Mouse (Mus musculus): ENCODE measurements around the gene Cask. TPM values are rescaled to one million over a fixed set of nuclear protein-coding genes. Genes with fewer than 3 reads are reported as not detected.

The Cask gene
- 12.5 and 13.6 TPM in 2 replicates for polyA plus RNA-seq (2016; fragmentation: Nextera tagmentation; extraction: Ambion mirVana)

DNA sequence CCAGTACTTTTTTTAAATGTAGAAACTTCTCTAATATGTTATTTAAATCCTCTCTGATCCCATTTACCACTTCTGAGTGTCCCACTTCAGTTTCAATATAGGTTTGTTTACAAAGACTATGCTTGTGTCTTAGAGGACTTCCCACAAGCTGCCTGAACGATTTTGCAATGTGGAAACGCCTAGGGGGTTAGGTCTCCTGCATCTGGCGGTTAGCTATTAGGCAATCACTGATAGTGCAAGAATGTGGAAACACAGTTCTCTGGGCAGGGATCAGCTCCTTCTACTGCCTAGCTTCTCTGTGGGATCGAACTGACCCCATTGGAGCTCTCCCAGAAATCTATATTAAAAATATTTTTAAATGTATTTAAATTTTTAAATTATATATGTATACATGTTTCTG lies at the start of gene Cask:
Gene Cask (minus strand): TSS at position 83 of the 400 bp plus-strand sequence.
- Histone ChIP-seq H3K4me1 (no peaks in the 10 kb centered on the region), H3K4me3 (no peak within 1 kb of the TSS), H3K27ac (replicated peaks) (no peak within 1 kb of the TSS), H3K36me3 (replicated peaks) (no peaks in the 10 kb centered on the region), H3K9me3 (peaks cover 5% of the 10 kb centered on the region; the same call in 1 of the 2 replicates), H3K27me3 (replicated peaks; ENCODE audit: low read depth, poor library complexity, severe bottlenecking) (no peaks in the 10 kb centered on the region)
- WGBS = 49% methylated on average over 4 of the region's 4 CpGs
- no peak for DNase-seq (ENCODE audit: low spot score)

DNA sequence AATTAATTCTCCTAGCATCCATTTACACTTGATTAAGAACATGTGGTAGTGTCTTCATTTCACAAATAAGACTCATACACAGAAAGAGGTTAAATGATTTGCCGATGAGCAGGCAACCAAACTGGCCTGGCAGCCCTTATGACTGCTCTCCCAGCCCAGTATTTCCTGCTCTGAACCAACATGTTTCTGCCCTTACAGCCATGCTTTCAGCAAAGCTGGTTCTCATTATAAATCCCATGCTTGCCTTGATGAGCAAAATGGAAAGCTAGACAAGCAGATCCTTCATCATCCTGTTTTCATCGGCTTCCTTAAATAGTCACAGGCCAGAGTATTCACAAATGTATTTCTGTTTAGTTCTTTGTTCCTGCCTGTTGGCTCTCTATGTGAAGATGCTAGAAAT lies 38.8 kb upstream of the Cask start:
- 46% methylated on average over 2 of the region's 2 CpGs for WGBS
- peak; percentile 30 for DNase-seq (ENCODE audit: low spot score)
- Histone ChIP-seq H3K27ac (replicated peaks) (no peak overlapping the region), H3K9me3 (no peaks in the 10 kb centered on the region), H3K4me3 (no peak overlapping the region), H3K4me1 (no peaks in the 10 kb centered on the region), H3K36me3 (replicated peaks) (no peaks in the 10 kb centered on the region), H3K27me3 (replicated peaks; ENCODE audit: low read depth, poor library complexity, severe bottlenecking) (no peaks in the 10 kb centered on the region)

- WGBS = 87% methylated on average over 1 of the region's 1 CpGs
- Histone ChIP-seq H3K4me3 (no peak overlapping the region), H3K4me1 (no peaks in the 10 kb centered on the region), H3K36me3 (replicated peaks) (no peaks in the 10 kb centered on the region), H3K27ac (replicated peaks) (no peak overlapping the region), H3K27me3 (replicated peaks; ENCODE audit: low read depth, poor library complexity, severe bottlenecking) (no peaks in the 10 kb centered on the region), H3K9me3 (no peaks in the 10 kb centered on the region)
- DNase-seq (ENCODE audit: low spot score) = no peak
Observed at GRCm38 (mm10) chrX:13884348-13884747, 33.2 kb upstream of the Cask start.

DNA sequence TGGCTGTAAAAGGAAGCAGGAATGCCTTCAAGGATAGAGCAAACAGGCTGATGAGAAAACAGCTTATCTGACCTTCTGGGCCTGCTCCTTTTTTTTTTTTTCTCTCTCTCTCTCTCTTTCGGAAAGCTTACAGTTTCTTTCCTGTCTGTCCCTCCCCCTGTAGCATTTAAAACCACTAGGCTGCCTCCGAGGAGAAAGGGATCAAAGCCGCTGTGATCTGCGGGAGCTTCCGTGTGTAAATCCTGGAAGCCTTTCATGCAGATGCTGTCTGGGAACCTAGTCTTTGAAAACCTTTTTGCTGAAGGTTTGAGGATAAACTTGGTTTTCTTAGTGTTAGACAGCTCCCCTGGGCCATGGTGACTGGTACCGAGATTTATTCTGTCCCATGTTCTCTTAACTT lies 30.8 kb upstream of the Cask start:
- Histone ChIP-seq H3K27ac (replicated peaks) (no peak overlapping the region), H3K9me3 (no peaks in the 10 kb centered on the region), H3K4me3 (no peak overlapping the region), H3K4me1 (no peaks in the 10 kb centered on the region), H3K27me3 (replicated peaks; ENCODE audit: low read depth, poor library complexity, severe bottlenecking) (no peaks in the 10 kb centered on the region), H3K36me3 (replicated peaks) (no peaks in the 10 kb centered on the region)
- DNase-seq (ENCODE audit: low spot score) = peak; percentile 11
- 18% methylated on average over 6 of the region's 6 CpGs for WGBS

GRCm38 (mm10) chrX:13860145-13860544 lies 9.0 kb upstream of the Cask start:
- no peak for DNase-seq (ENCODE audit: low spot score)
- 86% methylated on average over 4 of the region's 4 CpGs for WGBS
- no peak overlapping the region for H3K4me3 ChIP-seq
- no peaks in the 10 kb centered on the region for H3K9me3 ChIP-seq
- H3K36me3 ChIP-seq (replicated peaks) = no peaks in the 10 kb centered on the region
- H3K27ac ChIP-seq (replicated peaks) = no peak overlapping the region
- no peaks in the 10 kb centered on the region for H3K4me1 ChIP-seq
- H3K27me3 ChIP-seq (replicated peaks; ENCODE audit: low read depth, poor library complexity, severe bottlenecking) = no peaks in the 10 kb centered on the region

DNA sequence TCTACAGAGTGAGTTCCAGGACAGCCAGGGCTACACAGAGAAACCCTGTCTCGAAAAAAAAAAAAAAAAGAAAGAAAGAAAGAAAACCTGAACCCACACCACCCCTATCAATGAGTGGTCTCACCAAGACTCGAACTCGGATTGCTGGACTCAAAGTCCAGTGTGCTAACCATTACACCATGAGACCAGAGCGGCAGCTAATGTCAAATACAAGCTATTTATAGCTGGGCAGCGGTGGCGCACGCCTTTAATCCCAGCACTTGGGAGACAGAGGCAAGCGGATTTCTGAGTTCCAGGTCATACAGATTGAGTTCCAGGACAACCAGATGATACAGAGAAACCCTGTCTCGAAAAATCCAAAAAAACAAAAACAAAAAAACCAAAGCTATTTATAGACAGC lies 7.9 kb upstream of the Cask start:
- no peak overlapping the region for H3K27ac ChIP-seq (replicated peaks)
- no peak overlapping the region for H3K4me3 ChIP-seq
- DNase-seq (ENCODE audit: low spot score) = no peak
- H3K9me3 ChIP-seq = no peaks in the 10 kb centered on the region
- 88% methylated on average over 9 of the region's 9 CpGs for WGBS
- no peaks in the 10 kb centered on the region for H3K4me1 ChIP-seq
- H3K27me3 ChIP-seq (replicated peaks; ENCODE audit: low read depth, poor library complexity, severe bottlenecking) = no peaks in the 10 kb centered on the region
- H3K36me3 ChIP-seq (replicated peaks) = no peaks in the 10 kb centered on the region

DNA sequence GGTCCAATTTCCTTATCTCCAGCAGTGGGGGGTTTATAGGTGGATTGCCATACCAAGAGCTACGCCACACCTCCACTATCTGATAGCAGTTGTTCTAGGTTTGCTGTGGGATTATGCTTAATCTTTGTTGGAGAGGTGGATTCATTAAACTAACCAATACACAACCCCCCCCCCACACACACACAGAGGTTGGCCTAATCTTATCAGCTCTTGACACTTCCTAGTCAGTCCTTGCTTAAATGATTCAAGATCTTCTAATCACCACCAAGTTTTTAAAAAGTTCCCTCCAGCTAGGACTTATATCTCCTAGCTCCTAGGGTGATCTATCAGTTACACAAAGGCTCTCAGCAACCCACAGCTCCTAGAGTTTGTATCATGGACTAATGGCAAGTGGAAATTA lies 2.7 kb downstream of the Cask start:
- 85% methylated on average over 1 of the region's 1 CpGs for WGBS
- Histone ChIP-seq H3K27me3 (replicated peaks; ENCODE audit: low read depth, poor library complexity, severe bottlenecking) (no peaks in the 10 kb centered on the region), H3K9me3 (peaks cover 7% of the 10 kb centered on the region; the same call in 1 of the 2 replicates), H3K27ac (replicated peaks) (no peak overlapping the region), H3K36me3 (replicated peaks) (no peaks in the 10 kb centered on the region), H3K4me3 (no peak overlapping the region), H3K4me1 (no peaks in the 10 kb centered on the region)
- no peak for DNase-seq (ENCODE audit: low spot score)

DNA sequence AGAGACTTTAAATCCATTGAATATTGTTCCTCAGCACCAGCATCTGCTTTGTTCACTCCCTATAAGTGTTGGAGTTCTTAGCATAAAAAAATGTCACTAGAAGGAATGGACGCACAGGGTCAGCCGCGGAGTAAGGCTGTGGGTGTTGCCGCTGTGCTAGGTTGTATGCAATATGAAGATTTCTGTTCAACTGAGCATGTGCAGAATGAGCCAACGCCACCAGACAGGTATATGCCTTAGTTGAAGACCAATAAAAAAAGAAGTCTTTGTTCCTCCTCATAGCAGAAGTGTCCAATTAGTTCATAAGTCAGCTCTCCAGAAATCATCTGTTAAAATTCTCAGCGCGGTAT lies 3.7 kb downstream of the Cask start:
- Histone ChIP-seq H3K9me3 (peaks cover 7% of the 10 kb centered on the region; the same call in 1 of the 2 replicates), H3K4me1 (no peaks in the 10 kb centered on the region), H3K36me3 (replicated peaks) (no peaks in the 10 kb centered on the region), H3K4me3 (peak overlapping the region; percentile 66), H3K27me3 (replicated peaks; ENCODE audit: low read depth, poor library complexity, severe bottlenecking) (no peaks in the 10 kb centered on the region), H3K27ac (replicated peaks) (peak overlapping the region; percentile 83; the same call in 1 of the 2 replicates)
- 26% methylated on average over 7 of the region's 7 CpGs for WGBS
- DNase-seq (ENCODE audit: low spot score) = peak; percentile 15

DNA sequence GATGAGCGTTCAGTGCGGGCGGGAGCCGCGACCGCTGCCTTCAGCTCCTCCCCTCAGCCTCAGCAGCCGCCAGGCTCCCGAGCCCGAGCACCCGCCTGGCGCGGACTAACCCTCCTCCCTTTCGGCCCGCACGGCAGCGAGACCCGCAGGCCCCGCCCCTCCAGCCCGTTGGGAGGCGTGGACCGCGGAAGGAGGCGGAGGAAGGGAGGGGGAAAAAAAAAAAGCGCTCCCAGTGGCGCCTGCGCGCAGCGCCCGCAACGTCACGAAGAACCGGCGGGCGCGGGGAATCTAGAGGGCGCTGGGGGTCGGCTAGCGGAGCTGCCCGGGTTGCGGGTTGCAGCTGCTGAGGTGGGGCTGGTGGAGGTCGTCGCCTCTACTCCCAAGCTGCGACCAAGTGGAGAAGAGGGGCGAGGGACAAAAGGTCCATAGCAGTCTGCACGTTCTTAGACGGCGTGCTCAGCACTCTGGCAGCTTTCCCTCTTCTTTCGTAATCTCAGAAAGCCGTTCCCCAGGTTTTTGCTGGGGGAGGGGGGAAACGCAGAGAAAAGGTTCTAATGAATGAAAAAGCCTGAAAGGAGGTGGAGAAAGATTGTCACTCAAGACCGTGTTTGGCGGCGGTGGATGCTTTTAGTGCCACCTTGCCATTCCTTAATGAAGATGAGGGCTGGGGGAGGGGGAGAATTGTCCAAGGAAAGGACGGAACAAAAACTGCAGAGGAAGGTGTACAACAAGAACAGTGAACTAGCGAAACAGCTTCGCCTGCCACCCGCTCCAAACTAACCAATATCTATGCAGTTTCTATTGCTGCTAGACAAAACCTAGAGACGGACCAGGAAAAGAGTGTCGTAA lies 4.3 kb downstream of the Cask start:
- 9% methylated on average over 57 of the region's 59 CpGs for WGBS
- peaks cover 7% of the 10 kb centered on the region; the same call in 1 of the 2 replicates for H3K9me3 ChIP-seq
- no peaks in the 10 kb centered on the region for H3K4me1 ChIP-seq
- H3K27me3 ChIP-seq (replicated peaks; ENCODE audit: low read depth, poor library complexity, severe bottlenecking) = no peaks in the 10 kb centered on the region
- peak overlapping the region; percentile 89 for H3K27ac ChIP-seq (replicated peaks)
- H3K4me3 ChIP-seq = peak overlapping the region; percentile 66
- no peaks in the 10 kb centered on the region for H3K36me3 ChIP-seq (replicated peaks)
- DNase-seq (ENCODE audit: low spot score) = peak; percentile 92

- WGBS = 28% methylated on average over 100 of the region's 100 CpGs
- Histone ChIP-seq H3K9me3 (peaks cover 7% of the 10 kb centered on the region; the same call in 1 of the 2 replicates), H3K27me3 (replicated peaks; ENCODE audit: low read depth, poor library complexity, severe bottlenecking) (no peaks in the 10 kb centered on the region), H3K36me3 (replicated peaks) (no peaks in the 10 kb centered on the region), H3K4me1 (no peaks in the 10 kb centered on the region), H3K4me3 (peak overlapping the region; percentile 66), H3K27ac (replicated peaks) (peak overlapping the region; percentile 89)
- peak; percentile 70 for DNase-seq (ENCODE audit: low spot score)
Observed at GRCm38 (mm10) chrX:13845858-13846652, 5.1 kb downstream of the Cask start.

DNA sequence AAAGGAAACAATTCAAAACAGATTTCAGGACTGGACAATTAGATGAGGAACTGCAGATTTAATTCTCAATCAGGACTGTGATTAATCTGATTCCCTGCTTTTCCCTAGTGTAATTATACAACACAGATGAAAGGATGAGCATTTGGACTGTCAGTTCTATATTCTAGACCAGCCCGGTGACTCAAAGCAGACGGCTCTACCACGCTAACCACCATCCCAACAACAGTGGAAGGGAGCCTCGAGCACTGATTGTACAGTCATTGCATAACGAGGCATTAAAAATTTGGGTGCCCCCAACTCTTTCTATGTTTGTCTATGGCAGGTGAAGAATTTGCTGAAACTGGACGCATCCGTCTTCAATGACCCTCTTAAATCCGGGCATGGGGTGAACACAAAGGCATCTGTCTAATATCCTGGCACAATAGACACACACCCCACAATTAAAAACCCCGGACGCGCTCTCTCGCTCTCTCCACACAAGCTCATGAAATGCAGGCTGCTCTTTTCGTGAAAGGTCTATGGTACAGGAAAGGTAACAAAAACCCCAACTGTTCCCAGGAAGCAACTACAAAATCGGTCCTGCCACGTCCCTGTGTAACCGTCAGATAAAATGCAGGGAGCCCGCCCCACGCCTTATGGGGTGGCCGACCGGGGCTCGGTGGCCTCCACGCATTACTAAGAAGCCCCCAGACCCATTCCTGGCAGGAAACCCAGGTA lies 5.9 kb downstream of the Cask start:
- DNase-seq (ENCODE audit: low spot score) = peak; percentile 28
- no peaks in the 10 kb centered on the region for H3K27me3 ChIP-seq (replicated peaks; ENCODE audit: low read depth, poor library complexity, severe bottlenecking)
- no peaks in the 10 kb centered on the region for H3K4me1 ChIP-seq
- WGBS = 26% methylated on average over 22 of the region's 22 CpGs
- H3K27ac ChIP-seq (replicated peaks) = peak overlapping the region; percentile 89
- H3K4me3 ChIP-seq = peak overlapping the region; percentile 66
- no peaks in the 10 kb centered on the region for H3K36me3 ChIP-seq (replicated peaks)
- peaks cover 7% of the 10 kb centered on the region; the same call in 1 of the 2 replicates for H3K9me3 ChIP-seq

DNA sequence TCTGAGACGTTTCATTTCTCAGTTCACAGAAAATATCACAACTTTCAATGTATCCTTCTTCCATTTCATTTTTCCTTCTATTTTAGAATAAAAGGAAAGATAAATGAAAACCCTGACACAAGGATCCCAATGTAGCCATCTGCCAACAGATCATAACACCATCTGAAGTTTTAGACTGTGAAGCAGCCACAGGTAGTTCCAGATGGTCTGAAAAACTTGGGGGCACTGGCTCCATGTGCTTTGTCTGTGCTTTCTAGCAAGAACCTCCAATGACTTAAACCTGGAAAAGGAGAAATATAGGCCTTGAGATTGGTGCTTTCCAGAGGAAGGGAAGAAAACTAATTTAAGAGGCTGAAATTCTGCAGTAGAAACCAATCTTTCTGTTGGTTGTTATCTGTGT lies 28.4 kb downstream of the Cask start:
- WGBS = 73% methylated on average over 1 of the region's 1 CpGs
- H3K4me3 ChIP-seq = no peak overlapping the region
- H3K27ac ChIP-seq (replicated peaks) = no peak overlapping the region
- DNase-seq (ENCODE audit: low spot score) = no peak
- H3K36me3 ChIP-seq (replicated peaks) = no peaks in the 10 kb centered on the region
- no peaks in the 10 kb centered on the region for H3K27me3 ChIP-seq (replicated peaks; ENCODE audit: low read depth, poor library complexity, severe bottlenecking)
- H3K4me1 ChIP-seq = no peaks in the 10 kb centered on the region
- no peaks in the 10 kb centered on the region for H3K9me3 ChIP-seq
